Mouse (Mus musculus): Measurements from ENCODE around the gene Sqstm1.

Sqstm1 gene

DNA sequence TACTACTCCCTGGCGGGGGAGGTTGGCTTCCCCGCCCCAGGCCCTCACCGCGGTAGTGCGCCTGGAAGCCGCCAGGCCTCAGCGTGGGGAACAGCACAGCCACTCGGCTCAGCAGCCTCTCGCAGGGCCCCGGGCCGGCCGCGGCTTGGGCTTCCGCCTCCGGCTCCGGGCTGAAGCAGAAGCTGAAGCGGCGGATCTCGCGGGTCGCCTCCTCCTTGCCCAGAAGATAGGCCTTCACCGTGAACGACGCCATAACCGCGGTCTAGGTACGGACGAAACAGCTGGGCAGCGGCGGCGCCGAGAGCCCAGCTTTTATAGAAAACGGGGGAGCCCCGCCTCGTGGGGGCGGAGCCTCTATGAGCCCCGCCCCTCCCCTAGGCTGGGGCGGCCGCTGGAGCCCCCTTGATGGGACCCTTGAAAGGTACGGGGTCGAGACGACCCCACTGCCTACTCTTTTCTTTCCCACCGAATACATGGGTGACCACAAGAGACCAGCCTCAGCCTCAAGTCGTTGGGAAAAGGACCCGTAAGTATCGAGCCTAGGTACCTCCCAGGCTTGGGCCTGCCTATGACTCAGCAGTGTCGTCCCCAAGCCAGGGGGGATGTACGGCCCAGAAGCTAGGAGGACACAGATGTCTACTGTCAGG, at the start of gene Sqstm1, which contains the start of gene Mgat4b:
Gene Sqstm1, minus strand, starts transcription at position 323 of the 647 bp plus-strand sequence.
Gene Mgat4b, plus strand, starts transcription at position 386 of the 647 bp plus-strand sequence.
- DNase-seq, result peak; percentile 78

DNA sequence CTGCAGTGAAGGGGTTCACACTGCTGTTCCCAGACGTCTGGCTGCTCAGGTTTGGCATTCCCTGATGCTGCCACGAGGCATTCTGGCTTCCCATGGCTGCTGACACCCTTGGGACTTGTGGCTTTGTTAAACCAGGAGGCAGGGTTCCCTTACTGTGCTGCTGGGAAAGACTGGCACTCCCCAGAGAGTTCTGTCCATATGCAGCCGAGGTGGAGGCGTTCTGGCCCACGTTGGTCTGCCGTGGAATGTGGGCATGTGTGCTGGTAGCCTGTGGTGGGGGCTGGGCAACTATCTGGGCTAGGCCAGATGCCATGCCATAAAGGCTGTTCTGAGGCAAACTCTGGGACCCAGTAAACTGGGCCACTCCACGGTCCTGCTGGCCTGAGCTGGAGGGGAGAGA, 47.7 kb upstream of the Sqstm1 start:
- DNase-seq, result no peak

DNA sequence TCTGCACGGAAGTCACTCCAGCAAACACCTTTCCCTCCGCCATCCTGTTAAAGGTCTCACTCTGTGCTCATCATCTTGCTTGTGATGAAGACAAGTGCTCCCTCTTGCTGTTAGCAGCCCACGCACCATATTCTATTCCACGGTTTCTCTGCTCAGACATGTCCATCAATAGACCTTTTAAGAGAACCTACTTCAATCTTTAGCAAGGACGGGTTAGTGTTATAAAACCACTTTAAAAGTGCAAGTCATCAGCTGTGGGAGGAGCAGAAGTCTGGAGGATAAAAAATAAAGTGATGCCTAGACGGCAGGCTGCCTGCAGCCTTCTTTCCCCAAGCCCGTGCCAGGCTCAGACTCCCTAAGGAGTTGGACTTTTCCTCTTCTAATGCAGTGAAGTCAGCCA, 46.0 kb upstream of the Sqstm1 start:
- DNase-seq, result no peak

DNA sequence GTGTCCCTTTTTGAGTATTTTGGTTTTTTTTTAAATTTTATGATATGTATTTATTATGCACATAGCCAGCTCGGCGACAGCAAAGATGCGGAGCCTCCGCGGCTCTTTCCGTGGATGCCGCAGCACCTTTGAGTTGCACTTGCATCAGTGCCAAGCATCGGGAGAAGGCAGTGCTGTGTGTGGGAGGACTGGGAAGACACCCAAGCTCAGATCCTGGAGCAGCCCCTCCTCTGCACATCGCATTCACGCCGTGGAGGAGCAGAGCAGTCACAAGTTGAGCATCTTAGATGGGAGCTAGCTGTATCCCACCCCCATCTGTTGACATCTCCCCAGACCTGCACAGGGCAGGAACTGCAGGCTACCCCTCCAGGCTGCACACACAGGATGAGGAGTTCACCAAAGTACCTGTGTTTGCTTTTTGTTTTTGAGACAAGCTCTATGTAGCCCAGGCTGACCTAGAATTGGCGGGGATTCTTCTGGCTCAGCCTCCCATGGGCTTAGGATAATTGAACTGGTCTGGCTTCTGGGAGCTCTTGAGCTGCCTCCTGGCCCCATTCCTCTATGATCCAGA, 43.5 kb upstream of the Sqstm1 start:
- DNase-seq, result peak; percentile 50

DNA sequence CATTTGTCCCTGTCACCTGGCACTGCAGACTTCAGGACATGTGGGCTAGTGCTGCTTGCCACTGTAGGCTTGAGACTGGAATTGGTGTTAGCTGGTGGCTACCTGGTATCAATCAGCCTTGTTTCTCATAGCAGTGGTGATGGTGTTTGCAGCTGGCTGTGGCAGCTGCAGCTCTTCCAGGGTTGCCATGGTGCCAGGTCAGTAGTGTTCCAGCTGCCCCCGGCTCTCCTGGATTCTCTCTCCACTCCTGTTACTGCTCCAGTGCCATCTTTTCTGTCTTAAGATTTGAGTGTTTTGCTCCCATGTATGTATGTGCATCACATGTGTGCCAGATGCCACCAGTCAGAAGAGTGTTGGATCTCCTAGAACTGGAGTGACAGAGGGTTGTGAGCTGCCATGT, 42.8 kb upstream of the Sqstm1 start:
- no peak for DNase-seq

DNA sequence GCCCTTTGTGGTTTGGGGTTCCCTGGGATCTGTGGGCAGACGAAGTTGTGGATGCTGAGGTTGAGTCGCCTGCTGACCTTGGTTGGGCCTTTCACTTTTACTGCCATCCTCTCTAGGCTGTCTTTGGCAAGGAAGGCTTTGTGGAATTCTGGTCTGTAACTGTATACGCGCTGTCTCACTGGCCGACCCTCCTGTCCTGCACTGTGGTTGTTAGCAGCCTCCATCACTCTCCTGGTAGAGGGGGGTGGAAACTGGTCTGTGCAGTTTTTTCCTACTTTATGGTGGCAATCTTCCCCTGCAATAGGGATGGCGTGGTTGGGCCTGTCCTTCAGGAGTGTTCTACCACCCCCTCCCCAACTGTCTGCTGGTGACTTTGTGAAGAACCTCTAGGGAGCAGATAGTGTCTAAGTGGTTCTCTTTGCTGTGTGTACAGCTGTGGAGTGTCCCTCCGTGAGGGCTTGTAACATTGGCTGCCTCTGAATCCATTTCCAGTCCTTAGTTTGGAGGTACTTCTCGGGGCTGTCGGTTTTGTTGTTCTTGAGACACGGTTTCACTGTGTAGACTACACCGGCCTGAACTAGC, 42.1 kb upstream of the Sqstm1 start:
- no peak for DNase-seq

DNA sequence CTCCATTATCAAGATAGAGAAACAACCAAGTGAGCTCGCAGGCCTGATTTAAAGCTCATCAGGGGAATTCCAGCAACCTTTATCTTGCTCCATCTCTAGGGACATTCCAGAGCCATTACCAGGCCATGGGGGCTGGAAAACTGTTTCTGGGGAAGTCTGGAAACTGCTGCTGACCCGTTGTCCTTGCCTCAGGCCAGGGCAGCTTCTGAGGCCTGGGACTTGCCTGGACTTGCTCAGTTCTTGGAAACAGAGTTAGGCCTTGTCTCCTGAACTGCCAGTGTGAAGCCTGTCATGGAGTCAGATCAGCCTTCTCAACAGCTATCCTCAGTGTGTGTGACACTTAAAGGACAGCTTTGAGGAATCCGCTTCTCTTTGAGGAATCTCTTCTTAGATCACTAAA, 41.5 kb upstream of the Sqstm1 start:
- DNase-seq, result no peak

DNA sequence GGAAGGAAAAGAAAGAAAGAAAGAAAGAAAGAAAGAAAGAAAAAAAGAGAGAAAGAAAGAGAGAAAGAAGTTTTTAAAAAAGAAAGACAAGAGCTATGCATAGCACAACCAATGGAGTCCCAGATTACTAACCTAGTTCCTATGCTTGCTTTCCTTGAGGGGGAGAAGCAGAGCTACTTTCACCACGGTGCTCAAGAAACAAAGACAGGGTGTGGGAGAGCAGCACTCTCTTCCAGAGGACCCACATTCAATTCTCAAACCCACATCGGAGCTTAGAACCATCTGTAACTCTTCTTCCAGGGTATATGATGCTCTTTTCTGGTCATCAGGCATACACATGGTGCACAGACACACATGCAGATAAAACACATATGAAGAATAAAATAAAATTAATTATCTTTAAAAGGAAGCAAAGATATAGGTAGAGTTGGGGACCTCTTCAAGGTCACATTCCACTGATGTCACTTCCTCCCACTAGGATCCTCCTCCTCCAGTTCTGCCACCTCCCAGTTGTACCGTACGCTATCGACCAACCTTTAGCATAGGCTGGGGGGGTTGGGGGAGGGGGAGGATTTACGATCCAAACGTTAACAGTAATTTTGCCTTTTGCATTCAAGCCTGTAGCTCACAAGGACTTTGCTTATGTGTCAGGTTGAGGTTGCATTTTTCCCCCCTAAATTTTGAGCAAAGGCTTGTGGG, 38.0 kb upstream of the Sqstm1 start:
- DNase-seq, result no peak

DNA sequence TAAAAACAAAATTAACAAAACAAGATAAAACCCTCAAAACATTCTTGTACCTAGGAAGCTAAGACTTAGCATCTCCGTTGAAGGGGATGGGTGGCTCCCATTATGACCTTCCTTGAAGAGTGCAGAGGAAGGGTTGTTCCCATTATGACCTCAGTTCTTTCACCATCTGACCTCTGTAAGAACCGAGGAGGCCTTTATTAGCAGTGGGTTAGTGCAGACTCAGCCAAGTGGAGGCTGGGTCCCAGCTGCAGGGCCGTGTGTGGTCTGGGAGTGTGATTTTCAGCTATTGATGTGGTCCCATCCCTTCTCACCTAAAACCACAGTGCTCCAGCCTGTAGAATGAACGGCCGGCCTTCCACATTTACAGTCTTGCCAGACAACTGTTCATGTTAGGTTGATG, 34.6 kb upstream of the Sqstm1 start:
- no peak for DNase-seq

DNA sequence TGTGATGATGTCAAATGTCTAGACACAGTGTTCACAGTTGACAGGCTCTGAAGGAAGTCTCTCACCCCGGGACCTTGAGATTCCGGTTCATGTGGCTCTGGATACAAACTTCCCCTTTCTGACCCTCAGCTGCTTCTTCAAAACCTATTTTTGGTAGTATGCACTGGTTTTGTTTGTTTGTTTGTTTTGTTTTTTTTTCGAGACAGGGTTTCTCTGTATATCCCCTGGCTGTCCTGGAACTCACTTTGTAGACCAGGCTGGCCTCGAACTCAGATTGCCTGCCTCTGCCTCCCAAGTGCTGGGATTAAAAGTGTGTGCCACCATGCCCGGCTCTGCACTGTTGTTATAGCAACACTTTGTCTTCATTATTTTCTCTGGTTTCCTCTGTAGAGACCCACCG, 33.3 kb upstream of the Sqstm1 start:
- DNase-seq, result no peak

DNA sequence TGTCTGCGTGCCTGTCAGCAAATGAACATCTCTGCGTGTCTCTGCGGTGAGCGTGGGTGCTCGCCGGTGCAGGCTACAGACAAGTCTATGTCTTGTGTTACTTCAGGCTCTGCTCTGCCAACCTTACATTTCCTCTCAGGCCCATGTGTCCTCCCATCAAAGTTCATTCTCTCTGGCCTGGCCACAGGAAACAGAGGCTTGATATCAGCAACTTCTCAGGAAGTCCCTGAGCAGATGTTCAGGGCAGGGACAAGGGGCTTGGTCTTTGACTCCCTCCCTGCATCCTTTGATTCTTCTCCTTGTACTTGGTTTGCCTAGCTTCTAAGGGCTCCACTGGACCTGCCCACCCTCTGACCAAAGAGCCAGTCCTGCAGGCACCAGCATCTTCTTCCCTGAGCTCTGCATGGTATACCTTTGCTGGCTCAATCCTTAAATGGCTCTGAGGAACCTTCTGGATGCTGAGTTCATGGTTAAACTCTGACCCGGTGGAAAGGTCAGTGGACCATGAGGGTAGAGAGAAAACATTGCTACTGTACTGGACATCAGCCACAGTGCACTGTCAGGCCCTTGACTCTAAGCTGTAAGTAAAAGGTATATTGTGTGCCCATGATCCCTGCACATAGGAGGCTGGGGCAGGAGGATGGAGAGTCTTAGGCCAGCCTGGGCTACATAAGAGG, 29.7 kb upstream of the Sqstm1 start:
- DNase-seq, result no peak

DNA sequence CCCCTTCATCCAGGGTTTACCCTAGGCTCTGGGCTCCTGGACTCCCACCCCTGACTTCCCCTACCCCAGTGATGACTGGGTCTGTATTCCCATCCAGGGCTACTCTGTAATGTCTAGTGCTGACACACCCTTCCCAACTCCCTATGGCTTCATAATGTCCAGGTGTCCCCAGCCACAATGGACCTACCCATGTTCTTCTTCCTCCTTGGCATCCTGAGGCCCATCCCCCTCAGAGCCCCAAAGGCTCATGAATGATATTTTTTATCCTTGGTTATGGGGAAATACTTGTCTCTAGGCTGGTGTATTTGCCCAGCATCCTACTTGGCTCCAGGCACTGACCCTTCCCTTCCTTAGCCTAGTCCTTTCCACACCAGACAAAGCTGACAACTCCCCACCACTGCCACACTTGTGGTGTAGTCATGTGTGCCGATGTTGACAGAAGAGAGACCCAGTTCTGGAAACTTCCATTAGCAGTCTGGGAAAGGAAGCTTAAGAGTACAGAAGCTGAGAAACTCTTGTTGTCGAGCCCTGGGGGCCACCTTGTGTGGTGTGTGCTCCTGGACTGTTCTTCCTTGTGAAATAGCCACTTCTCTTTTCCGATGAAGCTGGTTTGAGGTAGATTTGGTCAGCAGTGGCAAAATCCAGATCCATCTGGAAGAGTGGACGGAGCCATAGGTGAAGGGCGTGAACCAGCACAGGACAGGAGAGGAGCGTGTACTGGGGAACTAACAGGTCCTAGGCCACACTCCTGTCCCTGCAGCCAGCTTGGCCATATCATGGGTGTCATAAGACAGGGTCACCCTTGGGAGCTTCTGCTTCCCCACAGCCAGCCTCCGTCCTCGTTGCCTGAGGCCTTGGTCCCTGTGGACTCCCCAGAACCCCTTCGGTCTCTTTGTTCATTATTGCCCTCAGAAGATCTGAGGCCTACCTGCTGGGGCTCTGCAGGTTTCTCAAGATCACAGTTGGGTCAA, 28.5 kb upstream of the Sqstm1 start:
- DNase-seq, result no peak

DNA sequence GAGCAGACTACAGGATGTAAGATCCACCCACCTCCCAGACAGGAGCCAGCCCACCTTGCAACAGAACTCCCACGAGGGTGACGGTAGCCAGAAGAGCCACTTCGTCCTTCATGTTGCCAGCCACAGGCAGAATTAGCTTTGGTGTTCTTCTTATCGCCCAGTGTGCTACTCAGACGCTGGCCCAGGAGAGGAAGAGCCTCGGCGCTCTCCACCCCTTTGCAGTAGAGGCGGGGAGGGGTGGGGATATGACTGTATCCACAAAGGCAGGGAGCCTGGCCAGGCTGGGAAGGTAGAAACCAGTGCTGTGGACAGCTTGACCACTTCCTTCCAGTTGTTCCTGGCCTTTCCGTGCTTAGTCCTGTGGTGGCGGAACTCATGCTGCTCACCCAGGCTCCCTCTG, 27.7 kb upstream of the Sqstm1 start, which contains the start of gene Ltc4s:
Gene Ltc4s, minus strand, starts transcription at position 293 of the 400 bp plus-strand sequence.
- no peak for DNase-seq

DNA sequence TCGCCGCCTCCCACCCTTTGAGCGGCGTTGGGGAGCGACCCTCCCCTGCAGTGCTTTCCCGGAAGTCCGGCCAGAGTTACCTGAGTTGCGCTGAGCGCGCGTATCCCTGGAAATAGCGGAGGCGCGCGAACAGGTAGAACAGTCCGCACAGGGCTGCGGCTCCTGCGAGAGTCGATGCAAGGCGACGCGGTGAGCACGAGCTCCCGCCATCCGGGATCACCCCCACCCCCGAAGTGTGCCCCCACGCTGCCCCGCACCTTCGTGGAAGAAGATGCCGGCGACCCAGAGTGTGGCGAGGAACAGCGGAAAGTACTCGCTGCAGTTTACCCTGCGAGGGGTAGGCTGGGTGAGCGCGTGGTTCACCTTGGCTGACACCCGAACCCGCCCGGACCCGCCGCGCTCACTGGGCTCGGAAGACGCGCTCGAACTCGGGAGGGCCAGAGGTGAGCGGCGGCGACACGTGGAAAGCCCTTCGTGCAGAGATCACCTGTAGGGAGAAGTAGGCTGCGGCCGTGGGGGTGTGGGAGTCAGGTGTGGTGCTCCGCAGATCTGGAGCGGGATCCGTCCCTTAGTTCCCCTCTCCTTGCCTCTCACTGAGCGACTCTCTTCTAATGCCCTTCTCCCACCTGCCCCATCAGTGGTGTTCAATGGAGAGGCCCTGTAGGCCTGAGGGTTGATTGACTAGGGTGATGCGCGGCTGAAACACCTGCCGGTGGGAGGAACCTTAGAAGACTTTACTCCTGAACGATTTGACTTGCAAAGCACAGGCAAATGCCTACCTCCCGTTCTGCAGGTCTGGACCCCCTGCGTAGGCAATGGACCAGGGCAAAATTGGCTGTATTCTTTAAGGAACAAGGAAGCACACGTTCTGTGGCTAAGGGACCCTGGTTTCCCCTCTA, 26.6 kb upstream of the Sqstm1 start:
- no peak for DNase-seq

DNA sequence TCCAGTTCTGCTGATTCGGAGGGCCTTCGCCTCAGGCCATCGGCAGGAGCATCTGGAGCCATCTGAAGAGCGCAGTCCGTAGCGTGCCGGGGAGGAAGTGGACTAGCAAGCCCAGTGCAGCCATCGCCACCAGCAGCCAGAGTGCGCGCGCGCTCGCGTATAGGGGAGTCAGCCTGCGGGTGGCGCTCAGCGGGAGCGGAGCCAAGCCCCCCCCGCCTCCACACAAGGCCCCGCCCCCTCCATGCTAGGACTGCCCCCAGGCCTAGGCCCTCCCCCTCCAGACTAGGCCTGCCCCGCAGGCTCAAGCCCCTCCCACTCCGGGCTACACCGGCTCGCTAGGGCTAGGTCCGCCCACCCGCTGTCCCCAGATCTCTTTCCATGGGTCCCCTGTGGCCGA, 25.9 kb upstream of the Sqstm1 start:
- DNase-seq, result peak; percentile 89

DNA sequence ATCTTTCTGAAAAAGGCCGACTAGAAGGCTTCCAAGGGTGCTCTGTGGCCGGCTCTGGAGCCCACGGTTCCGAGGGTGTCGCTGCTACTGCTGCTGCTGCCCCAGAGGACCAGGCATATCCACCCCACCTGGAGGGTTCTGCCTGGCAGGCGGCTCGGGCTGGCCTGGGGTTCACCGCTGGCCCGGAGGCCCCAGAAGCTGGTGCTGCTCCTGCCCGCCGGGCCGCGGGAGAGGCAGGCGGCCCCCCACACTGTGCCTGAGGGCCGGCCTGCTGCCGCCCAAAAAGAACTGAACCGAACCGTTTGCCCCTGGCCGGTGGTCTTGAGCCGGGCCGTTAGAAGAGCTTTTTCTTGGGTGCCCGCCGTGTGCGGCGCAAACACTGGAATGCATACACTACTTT, 24.0 kb upstream of the Sqstm1 start:
- no peak for DNase-seq

DNA sequence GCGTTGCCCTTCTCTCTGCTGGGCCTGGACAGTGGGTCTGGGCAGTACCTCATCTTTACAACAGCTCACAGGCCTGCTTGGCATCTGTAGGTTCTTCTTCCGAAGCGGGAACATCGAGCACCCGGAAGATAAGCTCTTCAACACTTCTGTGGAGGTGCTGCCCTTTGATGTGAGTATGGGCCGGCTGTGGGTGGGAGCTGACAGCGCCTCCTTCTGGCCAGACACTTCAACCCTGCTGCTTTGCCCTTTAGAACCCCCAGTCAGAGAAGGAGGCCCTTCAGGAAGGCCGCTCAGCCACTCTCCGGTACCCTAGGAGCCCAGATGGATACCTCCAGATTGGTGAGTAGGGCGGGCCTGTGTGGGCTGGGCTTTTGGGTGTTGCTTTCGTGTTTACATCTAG, 23.4 kb upstream of the Sqstm1 start:
- no peak for DNase-seq

DNA sequence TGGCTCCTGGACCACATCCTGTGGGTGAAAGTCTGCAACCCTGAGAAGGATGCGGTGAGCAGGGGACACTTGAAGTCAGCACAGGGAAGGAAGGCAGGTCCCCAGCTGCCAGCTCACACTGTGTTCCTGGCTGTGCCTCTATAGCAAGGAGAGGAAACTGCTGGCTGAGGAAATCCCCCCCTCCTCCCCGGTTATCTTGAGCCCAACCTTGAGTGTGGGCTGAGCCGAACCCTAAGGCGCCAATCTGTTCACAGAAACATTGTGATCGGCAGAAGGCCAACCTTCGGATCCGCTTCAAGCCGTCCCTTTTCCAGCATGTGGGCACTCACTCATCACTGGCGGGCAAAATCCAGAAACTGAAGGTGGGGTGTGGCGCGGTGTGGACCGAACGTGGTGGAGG, 22.4 kb upstream of the Sqstm1 start:
- DNase-seq, result no peak

DNA sequence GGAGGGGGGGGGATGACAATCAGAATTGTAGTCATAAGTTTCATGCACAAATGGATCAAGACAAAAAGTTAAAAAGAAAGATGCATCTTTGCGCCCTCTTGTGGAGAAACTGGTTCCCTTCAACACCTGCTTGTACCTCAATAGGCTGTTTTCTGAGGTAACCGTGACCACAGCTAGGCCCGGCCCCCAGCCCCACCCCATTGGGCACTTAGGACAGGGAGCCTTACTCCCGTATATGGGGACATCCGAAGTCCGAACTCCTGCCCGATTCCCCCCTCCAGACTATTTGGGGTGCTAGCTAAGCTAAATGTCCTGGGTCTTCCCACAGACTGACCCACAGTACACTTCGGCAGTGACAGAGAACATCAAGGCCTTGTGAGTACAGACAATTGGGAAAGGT, 20.8 kb upstream of the Sqstm1 start:
- peak; percentile 50 for DNase-seq

DNA sequence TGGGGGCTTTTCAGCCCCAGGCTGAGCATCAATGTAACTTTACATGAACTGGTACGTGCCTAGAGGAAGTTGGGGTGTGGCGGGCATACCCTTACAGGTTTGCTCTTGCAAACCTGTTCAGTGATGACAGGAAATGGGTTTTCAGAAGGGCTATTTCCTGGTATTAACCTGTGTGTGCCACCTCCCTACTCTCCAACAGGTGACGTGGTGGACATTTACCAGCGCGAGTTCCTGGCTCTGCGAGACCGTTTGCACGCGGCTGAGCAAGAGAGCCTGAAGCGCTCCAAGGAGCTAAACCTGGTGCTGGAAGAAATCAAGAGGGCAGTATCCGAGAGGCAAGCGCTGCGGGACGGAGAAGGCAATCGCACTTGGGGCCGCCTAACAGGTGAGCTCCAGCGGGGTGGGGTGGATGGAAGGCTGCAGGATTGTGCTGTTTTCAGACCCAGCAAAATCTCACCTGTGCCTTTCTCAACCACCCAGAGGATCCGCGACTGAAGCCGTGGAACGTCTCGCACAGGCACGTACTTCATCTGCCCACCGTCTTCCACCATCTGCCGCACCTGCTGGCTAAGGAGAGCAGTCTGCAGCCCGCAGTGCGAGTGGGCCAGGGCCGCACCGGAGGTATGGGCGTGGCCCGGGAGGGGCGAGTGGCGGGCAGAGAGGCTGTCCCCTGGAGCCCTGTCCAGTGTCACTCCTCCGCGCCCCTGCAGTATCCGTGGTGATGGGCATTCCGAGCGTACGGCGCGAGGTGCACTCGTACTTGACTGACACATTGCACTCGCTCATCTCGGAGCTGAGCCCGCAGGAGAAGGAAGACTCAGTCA, 20.1 kb upstream of the Sqstm1 start:
- DNase-seq, result no peak

Measured in right cerebral cortex, postnatal 4 days (tissue).